Mouse (Mus musculus) gastrocnemius, adult 2 months (tissue): ENCODE data around the gene Bbip1. TPM values are rescaled to one million over a fixed set of nuclear protein-coding genes. Genes with fewer than 3 reads are reported as not detected.
A peak's percentile ranks its signal among the peaks of the same experiment; 100 is the strongest.

Experiments
- DNase-seq: peaks from one replicate; pipeline ENCODE4 v3.0.0; 2022
- H3K27ac ChIP-seq: fragments of 200-600 bp; 2 replicates; pipeline ENCODE4 v1.8.1; 2022; ENCODE audit warnings: mild to moderate bottlenecking
- H3K4me3 ChIP-seq: fragments of 200-600 bp; 2 replicates; pipeline ENCODE4 v1.8.1; 2022; ENCODE audit warnings: mild to moderate bottlenecking, moderate library complexity
- CTCF ChIP-seq: fragments of 200-600 bp; IDR thresholded peaks from 2 replicates; pipeline ENCODE4 v1.8.1; 2022; ENCODE audit warnings: antibody characterized with exemption, mild to moderate bottlenecking, moderate library complexity
- intact Hi-C: fragments of 180-260 bp; cut with DNase I; formaldehyde crosslinking; loops from one replicate; pipeline ENCODE4 v1.15.1; 2025
- total RNA-seq, 2 experiments: library from RNA; stranded (reverse); gene quantifications; 2 replicates each; pipeline ENCODE4 v1.2.3; 2021

Gene Bbip1
- total RNA-seq, 2 experiments from 2014 or later, result 33.3 to 40.6 TPM

GRCm38 (mm10) chr19:53898046-53898445 lies 46.4 kb downstream of the Bbip1 start:
- Histone ChIP-seq H3K27ac (peak overlapping the region; percentile 9; the same call in 1 of the 2 replicates), H3K4me3 (no peak overlapping the region)
- no peak for TF ChIP-seq CTCF
- intact Hi-C loops, result no loop called here
- no peak for DNase-seq

GRCm38 (mm10) chr19:53894538-53895121 lies 49.8 kb downstream of the Bbip1 start:
- intact Hi-C loops, result no loop called here
- peak overlapping the region; percentile 81 for H3K27ac ChIP-seq
- H3K4me3 ChIP-seq, result no peak overlapping the region
- no peak for TF ChIP-seq CTCF
- peak; percentile 67 for DNase-seq

GRCm38 (mm10) chr19:53893711-53894171 lies 50.7 kb downstream of the Bbip1 start:
- no peak overlapping the region for H3K4me3 ChIP-seq
- TF ChIP-seq CTCF, result no peak
- H3K27ac ChIP-seq, result peak overlapping the region; percentile 81
- DNase-seq, result peak; percentile 70
- intact Hi-C loops, result no loop called here

GRCm38 (mm10) chr19:53892838-53893359 lies 51.5 kb downstream of the Bbip1 start:
- no peak for DNase-seq
- Histone ChIP-seq H3K4me3 (no peak overlapping the region), H3K27ac (peak overlapping the region; percentile 81)
- no peak for TF ChIP-seq CTCF
- intact Hi-C loops, result no loop called here

- Histone ChIP-seq H3K27ac (peak within 1 kb of the TSS; percentile 81), H3K4me3 (no peak within 1 kb of the TSS)
- TF ChIP-seq CTCF, result no peak
- peak; percentile 41 for DNase-seq
- intact Hi-C loops, result no loop called here
Measured at GRCm38 (mm10) chr19:53892061-53892460, 52.4 kb downstream of the Bbip1 start, which contains the start of gene Pdcd4. Gene Pdcd4 (plus strand): TSS chr19:53892231.

GRCm38 (mm10) chr19:53891569-53891968 lies 52.9 kb downstream of the Bbip1 start:
- H3K27ac ChIP-seq, result peak overlapping the region; percentile 81; the same call in 1 of the 2 replicates
- H3K4me3 ChIP-seq, result no peak overlapping the region
- no peak for TF ChIP-seq CTCF
- no peak for DNase-seq
- intact Hi-C loops, result no loop called here

GRCm38 (mm10) chr19:53890781-53891251 lies 53.6 kb downstream of the Bbip1 start:
- no peak overlapping the region for H3K4me3 ChIP-seq
- no peak for TF ChIP-seq CTCF
- intact Hi-C loops, result no loop called here
- no peak for DNase-seq
- no peak overlapping the region; the same call in 1 of the 2 replicates for H3K27ac ChIP-seq

GRCm38 (mm10) chr19:53890274-53890673 lies 54.2 kb downstream of the Bbip1 start:
- Histone ChIP-seq H3K4me3 (no peak overlapping the region), H3K27ac (no peak overlapping the region)
- no peak for DNase-seq
- TF ChIP-seq CTCF, result no peak
- intact Hi-C loops, result no loop called here

GRCm38 (mm10) chr19:53889555-53889954 lies 54.9 kb downstream of the Bbip1 start:
- no peak for TF ChIP-seq CTCF
- intact Hi-C loops, result no loop called here
- Histone ChIP-seq H3K27ac (no peak overlapping the region), H3K4me3 (no peak overlapping the region)
- DNase-seq, result no peak

GRCm38 (mm10) chr19:53888331-53888730 lies 56.1 kb downstream of the Bbip1 start:
- H3K4me3 ChIP-seq, result no peak overlapping the region
- intact Hi-C loops, result no loop called here
- no peak overlapping the region for H3K27ac ChIP-seq
- no peak for TF ChIP-seq CTCF
- no peak for DNase-seq

- Histone ChIP-seq H3K27ac (no peak overlapping the region), H3K4me3 (no peak overlapping the region)
- intact Hi-C loops, result no loop called here
- no peak for DNase-seq
- no peak for TF ChIP-seq CTCF
Measured at GRCm38 (mm10) chr19:53887822-53888221, 56.6 kb downstream of the Bbip1 start.

GRCm38 (mm10) chr19:53886576-53887370 lies 57.7 kb downstream of the Bbip1 start:
- H3K4me3 ChIP-seq, result no peak overlapping the region
- no peak for TF ChIP-seq CTCF
- no peak overlapping the region for H3K27ac ChIP-seq
- DNase-seq, result no peak
- intact Hi-C loops, result no loop called here

- no peak for TF ChIP-seq CTCF
- no peak for DNase-seq
- intact Hi-C loops, result no loop called here
- H3K27ac ChIP-seq, result no peak overlapping the region
- no peak overlapping the region for H3K4me3 ChIP-seq
Measured at GRCm38 (mm10) chr19:53885450-53885849, 59.0 kb downstream of the Bbip1 start.
